Mouse (Mus musculus) cerebellum, adult 2 months (tissue): ENCODE data around the gene Irf2.

Experiments used
- CTCF ChIP-seq: fragments of 200-500 bp; IDR thresholded peaks from 2 replicates; pipeline ENCODE4 v1.5.1; 2011; ENCODE audit warnings: low read depth, mild to moderate bottlenecking, control low read depth, low read length, moderate library complexity, borderline replicate concordance; ENCODE audit not compliant: insufficient read depth
- POLR2A ChIP-seq: fragments of 200-500 bp; IDR thresholded peaks from 2 replicates; pipeline ENCODE4 v1.6.1; 2011; ENCODE audit warnings: low read length, control low read depth, borderline replicate concordance; ENCODE audit not compliant: insufficient read depth

DNA sequence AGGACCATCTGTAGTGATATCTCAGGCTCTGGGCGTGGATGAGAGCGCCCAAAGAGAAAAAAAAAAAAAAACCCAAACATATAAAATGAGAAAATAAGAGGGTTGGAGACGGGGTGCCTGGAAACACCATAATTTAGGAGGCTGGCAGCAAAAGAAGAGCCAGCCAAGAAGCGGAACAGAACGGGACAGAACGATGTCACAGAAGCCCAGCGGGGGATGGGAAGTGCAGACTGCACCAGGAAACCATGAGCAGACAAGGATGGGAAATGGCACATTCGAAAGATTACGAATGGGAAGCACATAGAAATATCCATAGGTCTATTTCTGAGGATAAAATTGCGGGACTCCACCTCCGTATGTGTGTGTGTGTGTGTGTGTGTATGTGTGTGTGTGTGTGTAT, 4.0 kb upstream of the Irf2 start:
- TF ChIP-seq POLR2A (no peak), CTCF (no peak)
